Mouse (Mus musculus): ENCODE results near the gene Pcyt2. TPM values are rescaled to one million over a fixed set of nuclear protein-coding genes. Genes with fewer than 3 reads are reported as not detected.

Pcyt2 gene
- polyA plus RNA-seq, 1 experiment, result not detected

DNA sequence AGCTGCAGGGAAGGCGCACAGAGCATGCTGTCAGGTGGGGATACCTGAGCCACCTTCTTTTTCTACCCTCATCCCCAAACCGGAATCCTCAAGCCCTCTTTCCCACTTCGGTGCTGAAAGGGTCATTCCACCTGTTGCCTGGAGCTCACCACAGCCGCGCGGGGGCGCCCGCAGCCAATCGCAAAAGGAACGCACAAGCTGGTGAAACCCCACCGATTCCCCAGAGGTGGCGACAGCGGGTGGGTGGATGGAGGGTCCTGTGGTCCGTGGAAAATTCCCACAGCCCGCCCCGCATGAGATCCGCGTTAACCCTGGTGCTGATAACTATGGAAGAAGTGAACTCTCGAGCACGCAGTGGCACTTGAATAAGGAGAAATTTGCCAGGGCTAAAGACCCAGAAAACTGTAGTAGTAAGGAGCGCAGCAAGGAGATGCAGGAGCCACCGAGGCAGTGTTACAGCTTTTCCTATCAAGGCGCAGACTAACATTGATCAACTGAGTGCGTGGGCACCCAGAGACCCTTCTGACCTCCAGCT, 41.2 kb upstream of the Pcyt2 start:
- 2% methylated on average over 24 of the region's 24 CpGs for WGBS
- TF ChIP-seq POLR2A (IDR thresholded peaks at IDR 0.05; ENCODE audit: insufficient read depth, low read depth, low read length) (no peak), CTCF (IDR thresholded peaks at IDR 0.05; ENCODE audit: insufficient read depth, low read depth, low read length) (peak; percentile 77)
- H3K27ac ChIP-seq (ENCODE audit: insufficient read depth, low read depth, low read length), result no peak overlapping the region
- H3K4me1 ChIP-seq (ENCODE audit: control insufficient read depth, insufficient read depth, low read length), result peaks cover 26% of the 10 kb centered on the region
- H3K4me3 ChIP-seq (ENCODE audit: insufficient read depth, low read depth, low read length), result peak overlapping the region; percentile 16

- Histone ChIP-seq H3K4me1 (ENCODE audit: control insufficient read depth, insufficient read depth, low read length) (peaks cover 26% of the 10 kb centered on the region), H3K27ac (ENCODE audit: insufficient read depth, low read depth, low read length) (no peak overlapping the region), H3K4me3 (ENCODE audit: insufficient read depth, low read depth, low read length) (no peak overlapping the region)
- TF ChIP-seq POLR2A (IDR thresholded peaks at IDR 0.05; ENCODE audit: insufficient read depth, low read depth, low read length) (no peak), CTCF (IDR thresholded peaks at IDR 0.05; ENCODE audit: insufficient read depth, low read depth, low read length) (no peak)
- WGBS, result 89% methylated on average over 4 of the region's 4 CpGs
These were observed 39.6 kb upstream of the Pcyt2 start for GRCm38 (mm10) chr11:120657301-120657700.

DNA sequence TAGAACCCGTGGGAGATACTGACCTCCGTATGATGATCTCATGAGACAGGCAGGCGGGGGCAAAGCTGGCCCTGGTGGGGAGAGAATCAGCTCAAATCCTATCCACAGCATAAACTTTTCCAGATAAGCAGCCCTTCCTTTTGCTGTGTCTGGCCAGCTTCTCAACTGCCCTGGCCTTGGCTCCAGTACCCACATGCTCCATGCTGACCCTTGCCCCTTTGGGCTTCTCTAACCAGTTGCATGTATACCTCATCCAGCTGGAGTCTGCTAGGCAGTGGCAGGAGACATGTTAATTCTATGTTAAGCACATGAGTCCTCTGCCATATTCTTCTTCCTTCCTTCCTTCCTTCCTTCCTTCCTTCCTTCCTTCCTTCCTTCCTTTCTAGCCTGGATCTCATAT, 37.0 kb upstream of the Pcyt2 start:
- H3K4me1 ChIP-seq (ENCODE audit: control insufficient read depth, insufficient read depth, low read length), result peaks cover 12% of the 10 kb centered on the region
- 85% methylated on average over 3 of the region's 3 CpGs for WGBS
- no peak for TF ChIP-seq POLR2A (IDR thresholded peaks at IDR 0.05; ENCODE audit: insufficient read depth, low read depth, low read length)
- no peak for TF ChIP-seq CTCF (IDR thresholded peaks at IDR 0.05; ENCODE audit: insufficient read depth, low read depth, low read length)
- H3K27ac ChIP-seq (ENCODE audit: insufficient read depth, low read depth, low read length), result no peak overlapping the region
- no peak overlapping the region for H3K4me3 ChIP-seq (ENCODE audit: insufficient read depth, low read depth, low read length)

GRCm38 (mm10) chr11:120651872-120652271, 34.1 kb upstream of the Pcyt2 start:
- WGBS, result 66% methylated on average over 3 of the region's 3 CpGs
- Histone ChIP-seq H3K4me1 (ENCODE audit: control insufficient read depth, insufficient read depth, low read length) (peaks cover 11% of the 10 kb centered on the region), H3K27ac (ENCODE audit: insufficient read depth, low read depth, low read length) (no peak overlapping the region), H3K4me3 (ENCODE audit: insufficient read depth, low read depth, low read length) (no peak overlapping the region)
- TF ChIP-seq CTCF (IDR thresholded peaks at IDR 0.05; ENCODE audit: insufficient read depth, low read depth, low read length) (no peak), POLR2A (IDR thresholded peaks at IDR 0.05; ENCODE audit: insufficient read depth, low read depth, low read length) (no peak)

GRCm38 (mm10) chr11:120648001-120648476, 30.3 kb upstream of the Pcyt2 start, which contains the start of gene Myadml2:
Myadml2 (minus strand) TSS chr11:120648158.
- WGBS, result 5% methylated on average over 13 of the region's 13 CpGs
- peaks cover 23% of the 10 kb centered on the region for H3K4me1 ChIP-seq (ENCODE audit: control insufficient read depth, insufficient read depth, low read length)
- H3K27ac ChIP-seq (ENCODE audit: insufficient read depth, low read depth, low read length), result peak within 1 kb of the TSS; percentile 97
- TF ChIP-seq CTCF (IDR thresholded peaks at IDR 0.05; ENCODE audit: insufficient read depth, low read depth, low read length) (no peak), POLR2A (IDR thresholded peaks at IDR 0.05; ENCODE audit: insufficient read depth, low read depth, low read length) (peak; percentile 64)
- peak within 1 kb of the TSS; percentile 75 for H3K4me3 ChIP-seq (ENCODE audit: insufficient read depth, low read depth, low read length)

GRCm38 (mm10) chr11:120647047-120647830, 29.5 kb upstream of the Pcyt2 start:
- no peak for TF ChIP-seq CTCF (IDR thresholded peaks at IDR 0.05; ENCODE audit: insufficient read depth, low read depth, low read length)
- TF ChIP-seq POLR2A (IDR thresholded peaks at IDR 0.05; ENCODE audit: insufficient read depth, low read depth, low read length), result no peak
- Histone ChIP-seq H3K4me3 (ENCODE audit: insufficient read depth, low read depth, low read length) (peak overlapping the region; percentile 75), H3K27ac (ENCODE audit: insufficient read depth, low read depth, low read length) (peak overlapping the region; percentile 97), H3K4me1 (ENCODE audit: control insufficient read depth, insufficient read depth, low read length) (peaks cover 27% of the 10 kb centered on the region)
- 83% methylated on average over 35 of the region's 35 CpGs for WGBS

- Histone ChIP-seq H3K4me3 (ENCODE audit: insufficient read depth, low read depth, low read length) (peak within 1 kb of the TSS; percentile 55), H3K4me1 (ENCODE audit: control insufficient read depth, insufficient read depth, low read length) (peaks cover 27% of the 10 kb centered on the region), H3K27ac (ENCODE audit: insufficient read depth, low read depth, low read length) (no peak within 1 kb of the TSS)
- 0% methylated on average over 15 of the region's 15 CpGs for WGBS
- TF ChIP-seq CTCF (IDR thresholded peaks at IDR 0.05; ENCODE audit: insufficient read depth, low read depth, low read length) (no peak), POLR2A (IDR thresholded peaks at IDR 0.05; ENCODE audit: insufficient read depth, low read depth, low read length) (no peak)
These were observed 25.9 kb upstream of the Pcyt2 start, which contains the start of gene Pycr1 for GRCm38 (mm10) chr11:120643601-120643987. Pycr1 (minus strand) TSS chr11:120643769.

GRCm38 (mm10) chr11:120642939-120643600, 25.3 kb upstream of the Pcyt2 start:
- TF ChIP-seq POLR2A (IDR thresholded peaks at IDR 0.05; ENCODE audit: insufficient read depth, low read depth, low read length), result no peak
- WGBS, result 1% methylated on average over 18 of the region's 18 CpGs
- peak overlapping the region; percentile 55 for H3K4me3 ChIP-seq (ENCODE audit: insufficient read depth, low read depth, low read length)
- peaks cover 27% of the 10 kb centered on the region for H3K4me1 ChIP-seq (ENCODE audit: control insufficient read depth, insufficient read depth, low read length)
- no peak overlapping the region for H3K27ac ChIP-seq (ENCODE audit: insufficient read depth, low read depth, low read length)

DNA sequence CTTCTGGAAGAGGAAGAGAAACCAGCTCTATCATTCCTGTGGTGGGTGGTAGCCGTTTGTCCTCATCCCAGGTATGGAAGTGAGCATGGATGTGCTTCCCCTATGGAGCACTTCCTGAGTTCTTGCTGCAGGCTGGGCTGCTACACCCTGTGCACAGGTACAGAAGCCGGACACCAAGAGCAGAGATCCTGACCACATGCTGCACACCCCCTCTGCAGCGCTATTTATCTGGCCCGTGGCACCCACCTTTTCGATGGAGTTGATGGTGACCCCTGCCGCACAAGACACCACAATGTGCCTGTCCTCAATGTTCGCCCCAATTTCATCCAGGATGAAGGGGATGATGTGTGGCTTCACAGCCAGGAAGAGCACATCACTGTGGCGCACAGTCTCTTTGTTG, 24.1 kb upstream of the Pcyt2 start:
- H3K4me3 ChIP-seq (ENCODE audit: insufficient read depth, low read depth, low read length), result no peak overlapping the region
- peaks cover 16% of the 10 kb centered on the region for H3K4me1 ChIP-seq (ENCODE audit: control insufficient read depth, insufficient read depth, low read length)
- 92% methylated on average over 8 of the region's 8 CpGs for WGBS
- TF ChIP-seq CTCF (IDR thresholded peaks at IDR 0.05; ENCODE audit: insufficient read depth, low read depth, low read length) (no peak), POLR2A (IDR thresholded peaks at IDR 0.05; ENCODE audit: insufficient read depth, low read depth, low read length) (no peak)
- H3K27ac ChIP-seq (ENCODE audit: insufficient read depth, low read depth, low read length), result no peak overlapping the region
